Mouse (Mus musculus) urinary bladder, postnatal 25 days (tissue): ENCODE measurements at regions not wholly inside any gene's neighbourhood (a gene's known extent, or its start where the extent isn't known, plus 50 kb on each side); places are given as distances from the start of the nearest gene placed in this dataset.
A peak's percentile ranks its signal among the peaks of the same experiment; 100 is the strongest.

Source experiments
- DNase-seq: peaks from one replicate; pipeline ENCODE4 v3.0.0; 2022; ENCODE audit warnings: low spot score

- DNase-seq, result no peak
Observed at GRCm38 (mm10) chr13:28693078-28693477, 260.4 kb downstream of the Sox4 start.

GRCm38 (mm10) chr13:28692587-28692986 is 260.9 kb downstream of the Sox4 start:
- DNase-seq, result no peak

- no peak for DNase-seq
Observed at GRCm38 (mm10) chr13:28690511-28691160, 262.9 kb downstream of the Sox4 start.

DNA sequence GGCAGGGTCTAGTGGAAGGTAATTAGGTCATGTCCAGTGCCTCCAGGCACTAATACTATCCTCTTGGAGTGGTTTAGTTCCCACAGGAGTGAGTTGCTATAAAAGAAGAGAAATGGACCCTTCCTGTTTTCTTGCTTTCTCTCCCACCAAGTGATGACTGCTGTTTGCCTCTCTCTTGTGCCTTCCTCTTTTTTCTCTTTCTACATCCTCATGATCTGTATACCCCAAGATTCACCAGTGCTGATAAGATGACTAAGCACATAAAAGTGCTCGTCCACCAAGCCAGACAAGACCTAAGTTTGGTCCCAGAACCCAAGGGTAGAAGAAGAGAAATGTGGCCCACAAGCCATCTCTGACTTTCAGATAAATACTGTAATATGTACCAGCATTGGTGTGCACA is 265.7 kb downstream of the Sox4 start:
- DNase-seq, result no peak

DNA sequence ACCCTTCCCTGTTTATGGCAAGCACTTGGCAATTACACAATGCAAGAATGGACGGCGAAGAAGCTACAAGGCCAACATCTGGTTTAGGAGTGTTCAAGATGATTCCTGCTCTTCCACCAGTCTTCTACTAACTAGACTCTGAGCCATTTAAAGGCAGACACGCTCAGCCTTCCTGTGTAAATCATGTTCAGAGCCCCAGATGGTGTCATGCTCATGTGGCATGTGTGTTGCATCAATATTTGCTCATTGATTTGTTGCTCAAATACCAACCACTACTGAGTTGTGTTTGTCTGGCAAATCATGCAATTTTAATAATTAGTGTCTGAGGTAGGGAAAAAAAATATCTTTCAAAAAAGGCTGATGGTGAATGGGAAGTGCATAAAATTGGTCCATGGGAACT is 269.2 kb downstream of the Sox4 start:
- no peak for DNase-seq

DNA sequence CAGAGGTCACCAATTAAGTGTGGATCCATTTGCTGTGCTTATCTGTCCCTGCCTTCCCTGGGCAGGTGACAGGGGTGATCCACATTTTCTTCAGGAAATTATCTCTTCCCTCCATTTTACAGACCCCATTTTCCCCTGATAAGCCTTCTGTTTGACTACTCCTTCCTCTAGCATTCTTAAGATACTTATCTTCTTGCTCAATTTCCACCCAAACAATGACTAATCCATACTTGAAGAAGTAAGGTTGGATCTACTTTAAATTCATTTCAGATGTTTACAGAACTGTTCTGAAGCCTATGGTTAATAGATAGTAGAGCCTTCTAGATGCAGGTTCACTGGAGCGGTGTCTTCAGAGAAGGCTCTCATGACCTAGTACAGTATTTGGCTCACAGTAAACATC is 273.2 kb downstream of the Sox4 start:
- DNase-seq, result no peak

DNA sequence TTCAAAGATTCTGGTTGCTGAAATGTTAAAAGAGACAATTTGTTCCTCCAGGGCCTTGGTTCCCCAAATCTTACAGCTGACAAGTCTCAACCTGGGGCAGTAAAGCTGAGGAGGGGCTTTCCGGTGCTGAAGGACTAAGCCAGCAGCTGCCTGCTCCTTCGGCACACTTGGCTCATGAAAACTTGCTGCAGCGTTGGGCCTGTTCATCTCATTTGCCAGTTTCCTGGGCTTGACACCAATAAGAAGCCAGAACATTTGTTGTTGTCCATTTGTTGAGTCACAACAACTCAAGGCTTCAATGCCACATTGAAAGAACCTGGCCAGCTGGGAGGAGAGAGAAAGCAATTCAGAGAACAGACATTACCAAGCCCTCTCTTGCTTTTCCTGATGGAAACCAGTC is 279.9 kb downstream of the Sox4 start:
- no peak for DNase-seq

DNA sequence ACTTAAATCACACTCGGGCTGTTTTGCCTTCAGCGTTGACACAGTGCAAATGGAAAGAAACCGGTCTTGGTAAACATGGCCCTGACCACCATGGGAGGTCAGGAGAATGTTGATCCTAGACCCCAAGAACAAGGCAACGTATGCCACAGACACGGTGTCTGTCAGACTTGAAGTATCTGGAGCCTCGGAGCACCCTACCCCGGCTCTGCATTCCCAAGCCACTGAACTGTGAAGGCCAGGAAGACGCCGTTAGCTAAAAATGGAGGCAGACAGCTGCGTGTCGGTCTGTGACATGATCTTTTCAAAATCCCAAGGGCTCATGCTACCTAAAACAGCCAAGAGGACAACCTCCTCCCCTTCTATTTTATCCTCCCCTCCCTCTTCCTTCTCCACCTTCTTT is 282.0 kb downstream of the Sox4 start:
- no peak for DNase-seq

DNA sequence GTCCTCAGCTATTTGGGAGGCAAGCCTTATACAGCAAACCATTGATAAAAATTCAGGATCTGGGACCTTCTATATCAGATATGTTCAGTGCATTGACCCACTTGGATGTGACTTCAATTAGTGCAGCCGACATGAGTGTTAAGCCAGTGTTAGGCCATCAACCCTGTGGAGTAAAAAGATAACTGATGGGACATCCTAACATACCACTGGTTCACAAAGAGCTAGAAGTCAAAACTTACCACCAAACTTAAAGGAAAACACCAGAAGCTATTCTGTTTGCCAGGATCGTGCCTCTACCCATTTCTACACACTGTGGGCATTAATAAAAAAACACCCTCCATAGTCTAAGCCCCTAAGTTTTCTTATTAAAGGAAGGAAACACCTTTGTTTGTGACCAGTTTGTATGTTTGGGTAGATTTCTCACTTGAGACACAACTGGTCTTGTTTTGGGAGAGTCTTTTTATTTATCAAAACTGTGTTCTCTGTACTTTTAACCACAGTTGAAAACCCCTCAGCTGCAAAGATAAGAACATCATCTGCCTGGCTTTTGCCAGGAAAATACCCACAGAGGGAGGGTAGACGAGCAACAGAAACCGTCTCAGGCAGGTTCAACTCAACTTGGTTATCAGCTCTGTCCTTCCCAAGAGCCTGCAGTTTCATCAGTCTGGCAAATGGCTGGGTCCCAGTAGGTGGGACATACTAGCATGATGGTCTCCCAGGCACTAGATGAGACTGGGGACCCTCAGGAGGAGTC is 283.5 kb downstream of the Sox4 start:
- DNase-seq, result no peak

DNA sequence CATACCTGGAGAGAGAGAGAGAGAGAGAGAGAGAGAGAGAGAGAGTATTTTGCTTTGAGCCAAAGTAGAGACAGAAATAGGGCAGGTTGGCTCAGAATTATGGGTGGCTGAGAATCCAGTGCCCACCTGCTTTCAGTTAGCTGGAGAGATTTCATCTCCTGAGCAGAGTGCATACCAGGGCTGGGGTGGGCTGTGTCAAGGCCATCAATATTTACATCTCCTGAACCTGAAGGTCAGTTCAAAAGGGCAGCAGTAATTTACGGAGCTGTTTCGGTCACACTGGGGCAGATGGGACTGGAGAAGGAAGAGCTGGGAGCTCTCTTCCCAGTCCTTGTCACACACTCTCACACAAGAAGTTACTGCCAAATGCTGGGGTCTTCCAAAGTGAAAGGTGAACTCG is 286.7 kb downstream of the Sox4 start:
- no peak for DNase-seq

GRCm38 (mm10) chr13:28665150-28665549 is 288.4 kb downstream of the Sox4 start:
- no peak for DNase-seq

DNA sequence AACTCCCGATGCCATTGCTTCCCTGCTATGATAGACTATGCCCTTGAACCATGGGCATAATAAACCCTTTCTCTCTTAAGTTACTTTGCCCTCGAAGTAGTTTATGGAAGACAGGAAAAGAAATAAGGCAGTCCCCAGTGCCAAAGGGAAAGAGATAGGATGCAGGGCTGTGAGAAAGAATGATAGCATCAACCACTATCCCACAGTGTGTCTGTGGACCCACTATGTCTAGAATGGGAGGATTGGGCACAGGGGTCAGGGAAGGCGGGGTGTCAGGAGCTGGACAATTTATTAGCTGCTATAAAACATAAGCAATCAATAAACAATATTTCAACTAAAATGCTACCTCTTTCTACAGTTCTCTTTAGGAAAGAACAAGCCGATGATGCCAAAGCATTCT is 288.8 kb downstream of the Sox4 start:
- DNase-seq, result no peak

- DNase-seq, result no peak
Observed at GRCm38 (mm10) chr13:28663950-28664681, 289.4 kb downstream of the Sox4 start.

- DNase-seq, result no peak
Observed at GRCm38 (mm10) chr13:28663459-28663858, 290.1 kb downstream of the Sox4 start.

DNA sequence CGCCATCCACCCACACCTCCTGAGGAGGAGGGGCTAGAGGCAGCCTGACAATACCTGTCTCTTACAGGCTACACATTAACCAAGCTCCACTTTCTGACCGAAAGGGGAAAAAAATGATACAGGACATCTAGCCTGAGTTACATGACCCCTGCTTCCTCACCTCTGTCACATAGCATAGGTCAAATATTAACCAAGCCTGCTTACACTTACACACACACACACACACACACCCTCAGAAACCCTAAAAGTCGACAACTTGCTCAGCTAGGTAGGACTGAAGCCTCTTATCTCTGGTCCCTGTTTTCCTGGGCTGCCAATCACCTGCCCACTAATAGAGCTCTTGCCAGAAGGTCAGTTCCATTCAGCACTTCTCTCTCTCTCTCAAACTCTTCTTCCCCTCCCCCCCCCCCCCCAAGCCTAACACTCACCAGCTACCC is 291.2 kb downstream of the Sox4 start:
- no peak for DNase-seq

- DNase-seq, result no peak
Observed at GRCm38 (mm10) chr13:28660151-28660550, 293.4 kb downstream of the Sox4 start.

- DNase-seq, result peak; percentile 6
Observed at GRCm38 (mm10) chr13:28658652-28659051, 294.9 kb downstream of the Sox4 start.

GRCm38 (mm10) chr13:28654883-28655282 is 298.6 kb downstream of the Sox4 start:
- DNase-seq, result no peak

DNA sequence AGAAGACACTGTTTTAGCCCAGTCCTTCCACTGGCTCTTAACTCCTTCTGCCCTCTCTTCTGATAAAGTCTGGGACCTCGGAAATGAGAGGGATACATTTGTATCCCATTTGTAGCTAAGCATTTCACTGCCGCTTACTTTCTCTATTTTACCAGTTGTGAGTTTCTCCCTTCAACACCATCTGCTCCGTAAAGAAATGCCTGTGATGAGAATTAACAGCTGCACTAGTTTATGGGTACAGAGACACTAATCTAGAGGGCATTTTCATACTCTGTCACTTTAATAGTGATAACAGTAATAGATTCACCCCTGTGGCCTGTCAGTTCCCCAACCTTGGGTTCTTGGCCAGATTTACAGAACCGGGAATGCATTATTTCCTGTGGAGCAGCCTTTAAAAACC is 300.2 kb downstream of the Sox4 start:
- DNase-seq, result no peak

GRCm38 (mm10) chr13:28651810-28652209 is 301.7 kb downstream of the Sox4 start:
- DNase-seq, result no peak

- DNase-seq, result no peak
Observed at GRCm38 (mm10) chr13:28645881-28646280, 307.6 kb downstream of the Sox4 start.

GRCm38 (mm10) chr13:28644846-28645574 is 308.5 kb downstream of the Sox4 start:
- no peak for DNase-seq
